Mouse (Mus musculus): ENCODE results near the gene Mtnr1a.

DNA sequence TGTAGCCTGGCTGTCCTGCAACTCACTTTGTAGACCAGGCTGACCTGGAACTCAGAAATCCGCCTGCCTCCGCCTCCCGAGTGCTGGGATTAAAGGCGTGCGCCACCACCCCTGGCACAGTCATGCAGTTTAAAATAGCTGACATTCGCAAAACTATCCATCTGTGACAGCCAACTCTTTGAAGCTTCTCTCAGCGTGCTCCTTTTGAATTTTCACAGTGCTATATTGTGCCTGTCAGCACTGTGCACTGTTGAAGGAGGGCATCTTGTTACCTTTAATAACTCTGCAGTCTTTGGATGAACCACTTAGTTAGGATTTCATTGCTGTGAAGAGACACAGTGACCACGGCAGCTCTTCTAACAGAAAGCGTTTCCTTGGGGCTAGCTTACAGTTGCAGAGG, 16.3 kb upstream of the Mtnr1a start:
- no peak for TF ChIP-seq EP300 (IDR thresholded peaks at IDR 0.05)
- no peak for TF ChIP-seq CTCF (IDR thresholded peaks at IDR 0.05)
